Mouse (Mus musculus) mesoderm, embryonic 11.5 days (tissue): ENCODE measurements around the gene Gm28048.

Source experiments
- DNase-seq: peaks from one replicate; pipeline ENCODE4 v3.0.0-alpha.2; 2012; ENCODE audit warnings: low read depth, low spot score

Gm28048 gene

GRCm38 (mm10) chr11:22859633-22860334, 122.1 kb downstream of the Gm28048 start:
- peak; percentile 87 for DNase-seq

GRCm38 (mm10) chr11:22859301-22859632, 122.6 kb downstream of the Gm28048 start:
- no peak for DNase-seq

- DNase-seq: no peak
These were observed 123.2 kb downstream of the Gm28048 start for GRCm38 (mm10) chr11:22858441-22859300.

GRCm38 (mm10) chr11:22857705-22858440, 124.0 kb downstream of the Gm28048 start:
- no peak for DNase-seq

GRCm38 (mm10) chr11:22857106-22857704, 124.7 kb downstream of the Gm28048 start:
- no peak for DNase-seq

- no peak for DNase-seq
These were observed 125.4 kb downstream of the Gm28048 start for GRCm38 (mm10) chr11:22856371-22856965.

GRCm38 (mm10) chr11:22854571-22854970, 127.3 kb downstream of the Gm28048 start:
- DNase-seq: no peak

- no peak for DNase-seq
These were observed 128.3 kb downstream of the Gm28048 start for GRCm38 (mm10) chr11:22853477-22854157.

GRCm38 (mm10) chr11:22852510-22852909, 129.4 kb downstream of the Gm28048 start:
- no peak for DNase-seq

- DNase-seq: no peak
These were observed 130.5 kb downstream of the Gm28048 start for GRCm38 (mm10) chr11:22851416-22851815.

- no peak for DNase-seq
These were observed 131.8 kb downstream of the Gm28048 start for GRCm38 (mm10) chr11:22850077-22850476.

GRCm38 (mm10) chr11:22848649-22849195, 133.2 kb downstream of the Gm28048 start:
- no peak for DNase-seq

- no peak for DNase-seq
These were observed 133.9 kb downstream of the Gm28048 start for GRCm38 (mm10) chr11:22847732-22848648.

- DNase-seq: no peak
These were observed 134.7 kb downstream of the Gm28048 start for GRCm38 (mm10) chr11:22846960-22847731.

GRCm38 (mm10) chr11:22846093-22846835, 135.6 kb downstream of the Gm28048 start:
- DNase-seq: no peak

GRCm38 (mm10) chr11:22844754-22845718, 136.9 kb downstream of the Gm28048 start:
- DNase-seq: no peak

GRCm38 (mm10) chr11:22839456-22839855, 142.4 kb downstream of the Gm28048 start:
- no peak for DNase-seq
